Mouse (Mus musculus) hindbrain, embryonic 16.5 days (tissue): ENCODE results near the gene Prpf19. TPM values are rescaled to one million over a fixed set of nuclear protein-coding genes. Genes with fewer than 3 reads are reported as not detected.

ENCODE experiments used
- ATAC-seq: fragments of 200-750 bp; cut with Nextera tagmentation; 2 replicates; pipeline ENCODE4 v1.8.0; 2017; ENCODE audit warnings: moderate TSS enrichment, moderate library complexity
- H3K27ac ChIP-seq: fragments of 300-500 bp; sonication (generic); 2 replicates; pipeline ENCODE4 v1.5.1; 2014; ENCODE audit warnings: low read depth, mild to moderate bottlenecking, control low read depth, low read length, moderate library complexity
- H3K27me3 ChIP-seq: fragments of 300-500 bp; sonication (generic); replicated peaks from 2 replicates; pipeline ENCODE4 v1.6.1; 2014; ENCODE audit warnings: low read length; ENCODE audit not compliant: control insufficient read depth, insufficient read depth
- H3K36me3 ChIP-seq: fragments of 300-500 bp; sonication (generic); 2 replicates; pipeline ENCODE4 v1.6.1; 2014; ENCODE audit warnings: mild to moderate bottlenecking, low read length, moderate library complexity, mixed read lengths; ENCODE audit not compliant: control insufficient read depth, insufficient read depth
- H3K4me1 ChIP-seq: fragments of 300-500 bp; sonication (generic); 2 replicates; pipeline ENCODE4 v1.6.1; 2014; ENCODE audit warnings: low read depth, low read length; ENCODE audit not compliant: control insufficient read depth, insufficient read depth
- H3K4me2 ChIP-seq: fragments of 300-500 bp; sonication (generic); 2 replicates; pipeline ENCODE4 v1.6.1; 2014; ENCODE audit warnings: mild to moderate bottlenecking, low read length, control low read depth, moderate library complexity
- H3K4me3 ChIP-seq: fragments of 300-500 bp; sonication (generic); 2 replicates; pipeline ENCODE4 v1.5.1; 2014; ENCODE audit warnings: mild to moderate bottlenecking, low read length, control low read depth, moderate library complexity
- H3K9ac ChIP-seq: fragments of 300-500 bp; sonication (generic); 2 replicates; pipeline ENCODE4 v1.6.1; 2014; ENCODE audit warnings: low read depth, mild to moderate bottlenecking, control low read depth, low read length, moderate library complexity
- H3K9me3 ChIP-seq: fragments of 300-500 bp; sonication (generic); 2 replicates; pipeline ENCODE4 v1.6.1; 2014; ENCODE audit warnings: mild to moderate bottlenecking, low read length, moderate library complexity; ENCODE audit not compliant: control insufficient read depth
- WGBS: fragments of 180-500 bp; shearing (Covaris S2); extraction: QIAGEN DNeasy Blood & Tissue Kit; methylation state at CpG from one replicate; pipeline ENCODE4 v1.1.7; 2014; 5-methylcytosine and 5-hydroxymethylcytosine counted together
- polyA plus RNA-seq: library from polyadenylated mRNA; unstranded; fragments of >200 nt; fragmentation: Nextera tagmentation; extraction: Ambion mirVana; gene quantifications from 2 replicates; pipeline ENCODE4 v1.2.1, GENCODE M21; 2015

Prpf19 gene
- 35.0 and 39.1 TPM in 2 replicates for polyA plus RNA-seq

DNA sequence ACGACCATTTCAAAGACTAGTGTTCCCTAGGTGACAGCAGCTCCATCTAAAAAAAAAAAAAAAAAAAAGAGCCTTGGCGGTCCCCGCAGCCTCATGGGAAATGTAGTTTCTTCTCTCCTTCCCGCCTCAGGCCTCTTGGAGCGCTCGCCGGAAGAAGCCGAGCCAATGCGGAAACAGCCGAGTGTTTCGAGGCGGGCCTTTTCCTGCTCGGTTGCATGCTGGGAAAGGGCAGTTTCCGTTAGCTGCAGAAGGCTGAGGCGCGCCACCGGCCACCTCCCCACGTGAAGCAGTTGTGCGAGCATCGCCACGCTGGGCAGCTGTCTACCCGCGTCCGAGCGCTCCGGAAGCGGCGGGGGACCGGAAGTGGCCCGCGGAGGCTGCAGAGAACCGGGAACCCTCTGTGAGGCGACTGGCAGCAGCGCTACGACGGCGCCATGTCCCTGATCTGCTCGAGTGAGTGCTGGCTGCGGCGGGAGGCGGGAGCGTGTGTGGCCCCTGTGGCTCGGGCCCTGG lies at the start of gene Prpf19:
Prpf19 (plus strand) TSS at position 216 of the 513 bp plus-strand sequence.
- Histone ChIP-seq H3K4me3 (peak within 1 kb of the TSS; percentile 94), H3K9me3 (no peaks in the 10 kb centered on the region), H3K27ac (peak within 1 kb of the TSS; percentile 95), H3K4me1 (peaks cover 15% of the 10 kb centered on the region), H3K27me3 (no peaks in the 10 kb centered on the region), H3K9ac (peak within 1 kb of the TSS; percentile 92), H3K4me2 (peak within 1 kb of the TSS; percentile 62), H3K36me3 (peaks cover 19% of the 10 kb centered on the region)
- peak; percentile 97 for ATAC-seq
- under 1% methylated on average over 43 of the region's 43 CpGs for WGBS

DNA sequence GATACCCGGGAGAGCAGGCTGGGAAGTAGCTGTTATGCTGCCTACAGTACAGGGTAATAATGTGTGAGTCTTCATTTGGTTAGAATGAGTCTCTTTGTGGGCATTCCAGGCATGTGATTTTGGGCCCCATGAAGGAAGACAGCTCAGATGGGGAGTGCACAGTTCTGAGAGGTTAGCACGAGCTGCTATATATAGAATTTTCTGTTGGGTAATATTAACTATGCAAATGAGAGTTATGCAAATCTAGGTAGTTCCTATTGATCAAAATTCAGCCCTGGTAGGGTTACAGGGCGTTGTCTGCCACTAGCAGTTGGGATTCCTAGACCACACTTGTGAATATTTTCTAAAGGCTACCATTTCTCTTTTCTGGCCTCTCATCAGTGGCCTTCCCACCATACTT lies 49.6 kb upstream of the Prpf19 start:
- 83% methylated on average over 3 of the region's 3 CpGs for WGBS
- no peak for ATAC-seq
- no peaks in the 10 kb centered on the region for H3K36me3 ChIP-seq

DNA sequence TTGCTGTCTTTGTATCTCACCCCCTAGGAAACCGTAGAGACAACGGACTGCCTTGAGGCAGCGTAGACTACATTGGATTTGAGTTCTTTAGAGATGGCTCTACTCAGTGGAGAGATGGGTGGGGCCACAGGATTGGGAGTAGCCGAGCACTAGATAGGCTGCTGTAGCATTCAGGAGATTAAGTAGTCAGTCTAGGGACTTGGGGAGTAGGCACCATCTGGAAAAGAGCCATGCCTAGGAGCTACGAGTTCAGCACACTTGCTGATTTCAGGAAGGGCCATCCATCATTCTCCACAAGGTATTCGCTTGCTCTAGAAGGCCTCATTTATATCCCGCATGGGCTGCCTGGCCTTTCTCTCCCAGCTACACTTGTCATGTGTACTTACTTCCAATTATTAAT lies 48.9 kb upstream of the Prpf19 start:
- Histone ChIP-seq H3K9ac (no peak overlapping the region), H3K27me3 (no peaks in the 10 kb centered on the region), H3K27ac (no peak overlapping the region), H3K36me3 (no peaks in the 10 kb centered on the region), H3K4me3 (no peak overlapping the region), H3K4me2 (no peak overlapping the region), H3K4me1 (peaks cover 2% of the 10 kb centered on the region; the same call in 1 of the 2 replicates), H3K9me3 (no peaks in the 10 kb centered on the region)
- peak; percentile 69 for ATAC-seq
- 40% methylated on average over 7 of the region's 7 CpGs for WGBS

More for the DNA sequence above, 49.6 kb upstream of the Prpf19 start:
- H3K9me3 ChIP-seq: no peaks in the 10 kb centered on the region
- no peak overlapping the region for H3K9ac ChIP-seq
- no peaks in the 10 kb centered on the region for H3K27me3 ChIP-seq
- no peak overlapping the region for H3K4me2 ChIP-seq
- no peak overlapping the region for H3K27ac ChIP-seq
- no peak overlapping the region for H3K4me3 ChIP-seq
- peaks cover 2% of the 10 kb centered on the region; the same call in 1 of the 2 replicates for H3K4me1 ChIP-seq

DNA sequence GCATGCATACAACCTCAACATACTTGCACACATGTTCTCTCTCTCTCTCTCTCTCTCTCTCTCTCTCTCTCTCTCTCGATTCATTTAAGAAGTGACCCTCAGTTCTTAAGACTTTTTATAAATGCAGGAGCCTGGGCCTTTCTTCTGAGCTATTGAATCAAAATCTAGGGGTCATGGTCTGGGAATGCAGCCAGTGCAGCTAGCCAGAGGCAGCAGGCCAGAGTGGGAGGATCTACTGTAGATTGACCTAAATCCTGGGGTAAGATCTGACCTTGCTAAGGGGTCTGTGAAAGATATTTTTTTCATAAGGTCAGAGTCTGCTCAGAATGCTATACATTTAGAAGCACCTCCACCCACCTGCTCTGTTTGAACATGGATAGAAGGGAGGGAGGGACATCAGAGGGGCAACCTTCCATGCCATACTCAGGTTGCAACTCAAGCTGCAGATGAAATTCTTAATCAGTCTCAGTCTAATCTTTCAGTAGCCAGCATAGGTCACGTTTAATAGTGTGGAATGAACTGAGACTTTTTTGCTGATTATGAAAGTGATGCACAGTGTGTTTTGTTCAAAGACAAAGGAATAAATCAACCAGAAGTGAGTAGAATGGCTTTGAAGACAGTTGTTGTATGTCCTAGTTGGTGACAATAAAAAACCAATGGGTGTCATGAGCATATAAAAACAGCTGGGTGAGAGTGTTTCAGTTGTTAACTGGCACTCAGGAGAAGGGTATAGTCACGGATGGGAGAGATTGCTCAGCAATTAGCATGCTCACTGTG lies 47.5 kb upstream of the Prpf19 start:
- ATAC-seq: no peak
- 32% methylated on average over 3 of the region's 3 CpGs for WGBS
- Histone ChIP-seq H3K4me3 (no peak overlapping the region), H3K9me3 (no peaks in the 10 kb centered on the region), H3K4me1 (peaks cover 2% of the 10 kb centered on the region; the same call in 1 of the 2 replicates), H3K27me3 (no peaks in the 10 kb centered on the region), H3K27ac (no peak overlapping the region), H3K9ac (no peak overlapping the region), H3K36me3 (no peaks in the 10 kb centered on the region), H3K4me2 (no peak overlapping the region)

DNA sequence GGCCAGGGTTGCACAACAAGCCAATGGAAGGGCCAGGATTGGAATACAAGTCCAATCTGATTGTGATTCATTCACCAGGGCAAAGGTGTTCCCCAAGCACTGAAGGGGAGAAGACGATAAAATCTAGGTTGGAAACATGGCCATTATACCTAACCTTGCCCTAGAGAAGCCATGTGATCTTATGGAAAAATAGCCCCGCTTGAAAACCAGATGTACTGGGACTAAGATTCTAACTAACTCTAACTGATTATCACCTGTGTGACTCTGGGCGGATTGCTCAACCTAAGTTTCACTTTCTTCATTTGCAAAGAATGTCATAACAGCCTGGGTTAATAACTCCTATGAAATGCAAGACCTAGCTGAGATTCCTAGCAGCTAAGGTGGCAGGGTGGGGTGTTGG lies 39.6 kb upstream of the Prpf19 start:
- H3K4me3 ChIP-seq: no peak overlapping the region
- H3K4me1 ChIP-seq: no peaks in the 10 kb centered on the region; the same call in 1 of the 2 replicates
- H3K36me3 ChIP-seq: peaks cover 30% of the 10 kb centered on the region
- no peaks in the 10 kb centered on the region for H3K27me3 ChIP-seq
- 90% methylated on average over 3 of the region's 3 CpGs for WGBS
- no peak overlapping the region for H3K27ac ChIP-seq
- no peaks in the 10 kb centered on the region for H3K9me3 ChIP-seq
- H3K9ac ChIP-seq: no peak overlapping the region
- no peak overlapping the region for H3K4me2 ChIP-seq
- no peak for ATAC-seq

DNA sequence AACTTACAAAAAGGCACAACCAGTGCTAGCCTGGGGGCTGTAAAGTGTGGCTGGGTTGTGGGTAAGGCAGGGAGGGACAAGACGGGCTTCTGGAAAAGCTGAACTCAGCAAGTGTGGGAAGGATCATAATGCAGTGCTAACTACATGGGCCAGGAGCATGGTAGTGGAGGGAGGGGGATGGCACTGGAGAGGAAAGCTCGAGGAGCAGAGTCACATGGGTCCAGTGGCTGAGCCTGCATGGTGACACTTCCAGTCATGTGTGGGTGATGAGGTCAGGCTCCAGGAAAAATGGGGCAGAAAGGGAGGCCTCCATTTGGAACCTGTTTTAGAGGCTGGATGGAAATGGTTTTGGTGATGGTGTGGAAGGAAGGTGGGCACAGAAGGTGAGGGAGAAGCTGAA lies 38.5 kb upstream of the Prpf19 start:
- Histone ChIP-seq H3K9ac (no peak overlapping the region), H3K27ac (no peak overlapping the region), H3K36me3 (peaks cover 37% of the 10 kb centered on the region), H3K9me3 (no peaks in the 10 kb centered on the region), H3K4me2 (no peak overlapping the region), H3K4me1 (no peaks in the 10 kb centered on the region; the same call in 1 of the 2 replicates), H3K4me3 (no peak overlapping the region), H3K27me3 (no peaks in the 10 kb centered on the region)
- WGBS: 47% methylated on average over 2 of the region's 2 CpGs
- 0 out of 2 replicates have a peak, but pooled peaks have one; percentile 18 for ATAC-seq

DNA sequence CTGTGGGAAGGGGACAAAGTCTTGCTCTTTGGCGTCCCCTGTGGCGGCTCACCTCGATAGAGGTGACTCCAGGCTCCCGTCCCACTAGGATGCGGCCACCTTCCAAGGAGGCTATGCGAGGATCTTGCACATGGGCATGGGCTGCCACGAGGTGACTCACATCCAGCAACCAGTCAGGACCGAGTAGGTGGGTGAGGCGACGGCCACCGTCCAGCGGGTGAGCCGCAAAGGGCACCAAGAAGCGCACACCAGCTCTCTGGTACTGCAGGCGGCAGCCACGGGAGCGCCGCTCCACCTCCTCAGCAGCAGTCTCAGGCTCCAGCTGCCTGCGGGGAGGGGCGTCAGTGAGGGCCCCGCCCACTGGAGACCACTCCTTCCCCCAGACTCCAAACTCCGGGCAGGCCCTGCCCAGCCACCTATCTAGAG lies 34.9 kb upstream of the Prpf19 start:
- H3K4me1 ChIP-seq: no peaks in the 10 kb centered on the region; the same call in 1 of the 2 replicates
- H3K27ac ChIP-seq: no peak overlapping the region
- no peaks in the 10 kb centered on the region for H3K9me3 ChIP-seq
- H3K27me3 ChIP-seq: no peaks in the 10 kb centered on the region
- no peak overlapping the region for H3K4me2 ChIP-seq
- no peak for ATAC-seq
- no peak overlapping the region for H3K9ac ChIP-seq
- H3K4me3 ChIP-seq: no peak overlapping the region
- peaks cover 71% of the 10 kb centered on the region for H3K36me3 ChIP-seq
- 51% methylated on average over 22 of the region's 22 CpGs for WGBS

DNA sequence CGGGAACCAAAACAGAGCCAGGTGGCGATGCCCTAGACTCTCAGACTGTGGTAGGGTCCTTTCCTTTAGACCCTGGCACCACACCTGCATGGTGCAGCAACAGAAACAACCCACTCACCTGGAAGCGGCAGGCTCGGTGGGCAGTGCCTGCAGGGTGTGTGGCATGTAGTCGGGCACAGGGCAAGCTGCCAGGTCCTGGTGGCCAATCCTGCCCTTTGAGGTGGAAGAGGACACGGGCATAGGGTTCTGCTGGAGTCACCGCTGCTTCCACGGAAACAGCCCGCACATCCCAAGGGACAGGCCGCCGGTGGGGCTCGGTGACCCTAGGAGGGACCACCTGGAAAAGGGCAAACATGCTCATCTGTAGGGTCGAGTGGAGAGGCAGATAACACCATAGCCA lies 28.7 kb upstream of the Prpf19 start:
- H3K36me3 ChIP-seq: peaks cover 55% of the 10 kb centered on the region
- H3K9ac ChIP-seq: no peak overlapping the region
- H3K4me1 ChIP-seq: peaks cover 22% of the 10 kb centered on the region
- H3K27ac ChIP-seq: no peak overlapping the region
- H3K9me3 ChIP-seq: no peaks in the 10 kb centered on the region
- no peak overlapping the region for H3K4me2 ChIP-seq
- H3K27me3 ChIP-seq: no peaks in the 10 kb centered on the region
- H3K4me3 ChIP-seq: no peak overlapping the region
- no peak for ATAC-seq
- WGBS: 91% methylated on average over 13 of the region's 13 CpGs

DNA sequence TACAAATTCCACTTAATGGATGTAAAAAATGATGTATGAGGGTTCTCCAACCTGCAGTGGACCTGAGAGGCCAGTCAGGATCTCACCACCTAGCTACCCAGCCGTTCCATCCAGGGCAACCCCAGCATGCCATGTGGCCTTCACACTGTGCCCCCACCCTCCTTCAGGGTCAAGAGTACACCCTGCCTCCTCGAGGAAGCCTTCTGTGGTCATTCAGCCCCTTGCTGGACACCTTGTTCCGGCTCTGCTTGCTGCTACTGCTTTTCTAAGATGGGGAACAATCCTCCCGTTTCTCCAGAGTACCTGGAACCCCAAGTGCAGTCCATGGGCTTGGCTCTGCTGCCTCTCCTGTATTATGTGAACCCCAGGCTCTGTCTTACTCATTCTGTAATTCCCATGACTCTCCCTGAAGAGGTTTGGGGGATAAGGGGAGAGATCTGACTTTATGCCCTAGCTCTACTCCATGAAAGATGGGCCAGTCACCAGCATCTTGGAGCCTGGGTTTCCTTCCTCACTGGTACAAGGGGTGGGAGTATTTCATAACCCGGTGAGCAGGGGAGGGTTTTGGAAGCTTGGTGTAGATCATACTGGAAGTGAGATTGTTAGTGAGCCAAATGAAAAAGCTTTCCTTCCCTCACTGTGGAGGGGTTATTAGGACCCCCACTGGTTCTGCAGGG lies 26.9 kb upstream of the Prpf19 start:
- peak overlapping the region; percentile 82 for H3K4me2 ChIP-seq
- 0 out of 2 replicates have a peak, but pooled peaks have one; percentile 1 for ATAC-seq
- H3K4me3 ChIP-seq: peak overlapping the region; percentile 85
- H3K27me3 ChIP-seq: no peaks in the 10 kb centered on the region
- H3K4me1 ChIP-seq: peaks cover 22% of the 10 kb centered on the region
- no peaks in the 10 kb centered on the region for H3K9me3 ChIP-seq
- peaks cover 49% of the 10 kb centered on the region for H3K36me3 ChIP-seq
- peak overlapping the region; percentile 95 for H3K9ac ChIP-seq
- WGBS: 18% methylated on average over 5 of the region's 5 CpGs
- H3K27ac ChIP-seq: peak overlapping the region; percentile 35
